Mouse (Mus musculus): ENCODE measurements around the gene Kpna6. TPM values are rescaled to one million over a fixed set of nuclear protein-coding genes. Genes with fewer than 3 reads are reported as not detected.

Gene Kpna6
- polyA plus RNA-seq, 1 experiment: 6.8 TPM

DNA sequence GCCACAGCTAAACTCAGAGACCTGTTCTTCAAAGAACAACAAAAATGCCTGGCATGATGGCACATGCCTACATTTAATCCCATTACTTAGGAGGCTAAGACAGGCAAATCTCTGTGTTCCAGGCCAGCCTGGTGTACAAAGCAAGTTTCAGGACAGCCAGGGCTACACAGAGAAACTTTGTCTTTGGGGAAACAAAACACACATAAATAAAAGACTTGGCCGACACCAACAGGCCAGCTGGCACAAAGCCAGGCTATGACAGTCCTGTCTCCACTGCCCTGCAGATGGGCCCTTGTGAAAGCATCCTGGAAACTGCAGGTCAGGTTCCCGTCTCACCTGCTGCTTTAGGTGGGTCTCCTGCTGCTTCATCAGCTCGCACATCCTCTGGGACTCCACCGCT, 41.6 kb downstream of the Kpna6 start:
- H3K4me1 ChIP-seq: peaks cover 38% of the 10 kb centered on the region
- no peaks in the 10 kb centered on the region for H3K27me3 ChIP-seq (replicated peaks)
- H3K36me3 ChIP-seq (replicated peaks; ENCODE audit: low read length): peaks cover 97% of the 10 kb centered on the region
- H3K4me3 ChIP-seq (replicated peaks): no peak overlapping the region
- no peaks in the 10 kb centered on the region for H3K9me3 ChIP-seq
- TF ChIP-seq FLI1 (IDR thresholded peaks at IDR 0.05; ENCODE audit: low read length) (no peak), GATA1 (IDR thresholded peaks at IDR 0.05; ENCODE audit: borderline replicate concordance, low read length) (no peak)

DNA sequence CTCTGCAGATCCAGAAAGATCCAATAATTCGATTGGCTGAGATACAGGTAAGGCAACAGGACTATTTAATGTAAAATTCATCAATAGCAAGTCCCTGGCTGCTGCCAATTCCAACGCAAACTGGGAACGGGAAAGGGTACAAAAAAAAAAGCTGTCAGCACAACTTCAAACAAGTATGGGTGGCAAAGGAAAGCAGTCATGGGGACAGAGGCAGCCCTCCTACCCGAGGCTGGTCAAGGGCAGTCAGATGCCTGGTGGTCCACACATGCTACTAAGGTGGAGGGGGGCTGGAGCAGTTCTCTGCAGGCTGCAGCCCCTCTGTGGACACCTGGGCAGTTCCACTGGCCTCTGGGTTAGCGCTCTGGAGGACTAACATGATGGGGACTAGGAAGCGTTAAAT, 46.5 kb downstream of the Kpna6 start:
- peaks cover 67% of the 10 kb centered on the region for H3K36me3 ChIP-seq (replicated peaks; ENCODE audit: low read length)
- no peak for TF ChIP-seq GATA1 (IDR thresholded peaks at IDR 0.05; ENCODE audit: borderline replicate concordance, low read length)
- TF ChIP-seq FLI1 (IDR thresholded peaks at IDR 0.05; ENCODE audit: low read length): no peak
- no peaks in the 10 kb centered on the region for H3K9me3 ChIP-seq
- no peaks in the 10 kb centered on the region for H3K27me3 ChIP-seq (replicated peaks)
- peaks cover 51% of the 10 kb centered on the region for H3K4me1 ChIP-seq
- no peak overlapping the region for H3K4me3 ChIP-seq (replicated peaks)

DNA sequence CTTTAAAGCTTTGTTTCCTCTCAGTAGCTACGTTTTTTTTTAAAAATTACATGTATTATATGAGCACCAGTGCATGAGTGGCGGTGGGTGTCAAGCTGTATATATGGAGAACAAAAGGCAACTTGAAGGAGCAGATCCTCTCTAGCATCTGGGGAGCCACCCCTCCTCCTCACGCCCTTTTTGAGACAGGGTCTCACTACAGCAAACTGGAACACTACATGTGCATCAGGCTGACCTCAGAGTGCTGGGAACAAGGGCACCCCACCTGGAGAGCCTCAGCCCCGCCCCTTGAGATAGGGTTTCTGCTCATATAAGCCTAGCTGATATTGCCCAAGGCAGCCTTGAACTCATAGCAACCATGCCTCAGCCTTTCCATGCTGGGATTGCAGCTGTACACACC, 47.1 kb downstream of the Kpna6 start:
- Histone ChIP-seq H3K9me3 (no peaks in the 10 kb centered on the region), H3K4me1 (peaks cover 56% of the 10 kb centered on the region), H3K4me3 (replicated peaks) (peak overlapping the region; percentile 29), H3K36me3 (replicated peaks; ENCODE audit: low read length) (peaks cover 67% of the 10 kb centered on the region), H3K27me3 (replicated peaks) (no peaks in the 10 kb centered on the region)
- TF ChIP-seq FLI1 (IDR thresholded peaks at IDR 0.05; ENCODE audit: low read length) (no peak), GATA1 (IDR thresholded peaks at IDR 0.05; ENCODE audit: borderline replicate concordance, low read length) (no peak)

DNA sequence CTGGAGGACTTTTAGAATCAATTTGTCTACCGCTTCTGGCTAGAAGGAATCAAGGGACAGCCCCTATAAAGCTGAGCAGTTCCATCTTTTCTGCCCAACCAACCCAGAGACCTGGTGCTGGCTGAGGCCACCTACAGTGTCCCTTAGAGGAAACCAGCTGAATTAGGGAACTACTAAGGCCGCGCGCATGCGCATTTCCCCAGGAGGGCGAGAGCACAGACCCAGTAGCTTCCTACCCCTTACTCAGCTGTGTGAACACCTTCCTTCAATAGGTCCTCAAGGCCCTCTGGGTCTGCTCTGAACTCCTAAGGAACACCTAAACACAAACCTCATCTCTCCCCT, 47.6 kb downstream of the Kpna6 start:
- Histone ChIP-seq H3K27me3 (replicated peaks) (no peaks in the 10 kb centered on the region), H3K4me1 (peaks cover 60% of the 10 kb centered on the region), H3K36me3 (replicated peaks; ENCODE audit: low read length) (peaks cover 67% of the 10 kb centered on the region), H3K9me3 (no peaks in the 10 kb centered on the region), H3K4me3 (replicated peaks) (peak overlapping the region; percentile 93)
- TF ChIP-seq GATA1 (IDR thresholded peaks at IDR 0.05; ENCODE audit: borderline replicate concordance, low read length) (no peak), FLI1 (IDR thresholded peaks at IDR 0.05; ENCODE audit: low read length) (no peak)

DNA sequence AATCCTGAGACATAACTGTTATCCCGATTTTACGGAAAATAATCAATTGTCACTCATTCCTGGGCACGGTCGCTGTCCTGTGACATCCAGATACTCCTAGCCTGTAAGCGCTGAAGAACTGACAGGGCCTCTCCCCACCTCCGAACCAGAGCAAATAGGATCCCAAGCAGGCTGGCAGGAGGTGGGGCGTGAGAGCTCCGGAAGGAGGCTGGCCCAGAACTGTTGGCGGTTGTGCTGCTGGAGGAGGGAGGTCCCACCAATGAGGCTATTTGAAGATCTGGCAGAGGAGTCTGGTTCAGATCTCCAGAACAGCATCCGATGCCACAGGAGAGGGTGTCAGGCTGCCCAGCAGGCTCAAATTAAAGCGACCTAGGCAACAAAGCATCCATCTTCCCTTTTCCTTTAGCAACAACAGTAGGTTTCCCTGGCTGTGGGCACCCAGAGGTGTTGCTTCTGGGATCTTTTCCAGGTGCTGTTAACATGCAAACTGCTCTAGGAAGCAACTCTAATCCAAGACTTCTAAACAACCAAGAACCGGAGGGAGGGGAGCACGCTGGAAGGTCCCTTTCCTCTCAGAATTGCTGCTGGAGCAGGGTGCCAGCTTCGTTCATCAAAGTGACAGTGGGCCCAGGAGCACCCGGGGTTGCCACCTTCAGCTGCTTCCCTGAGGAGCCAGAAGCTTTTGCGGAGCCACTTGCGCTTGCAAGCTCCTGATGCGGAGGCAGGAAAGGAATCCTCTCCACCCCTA, 48.1 kb downstream of the Kpna6 start:
- H3K4me3 ChIP-seq (replicated peaks): peak overlapping the region; percentile 93
- H3K4me1 ChIP-seq: peaks cover 63% of the 10 kb centered on the region
- no peaks in the 10 kb centered on the region for H3K27me3 ChIP-seq (replicated peaks)
- TF ChIP-seq FLI1 (IDR thresholded peaks at IDR 0.05; ENCODE audit: low read length) (no peak), GATA1 (IDR thresholded peaks at IDR 0.05; ENCODE audit: borderline replicate concordance, low read length) (no peak)
- peaks cover 62% of the 10 kb centered on the region for H3K36me3 ChIP-seq (replicated peaks; ENCODE audit: low read length)
- no peaks in the 10 kb centered on the region for H3K9me3 ChIP-seq

DNA sequence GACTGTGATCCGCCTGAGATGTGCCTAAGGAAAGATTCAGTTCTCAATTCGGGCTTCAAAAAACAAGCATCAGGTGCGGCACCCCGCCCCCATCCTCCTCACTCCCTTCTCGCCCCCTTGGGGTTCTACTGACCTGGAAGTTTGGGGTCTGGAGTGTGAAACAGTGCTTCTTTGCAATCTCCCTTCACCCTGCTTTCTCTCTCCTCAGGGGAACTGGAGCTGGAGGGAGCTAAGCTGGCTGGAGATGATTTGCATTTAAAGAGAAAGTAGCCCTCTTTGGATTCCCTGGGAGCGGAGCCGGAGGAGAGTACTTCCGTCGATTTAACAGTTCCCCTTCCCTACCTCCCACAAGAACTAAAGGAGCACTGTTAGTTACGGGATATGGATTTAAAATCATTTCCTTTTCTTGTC, 48.9 kb downstream of the Kpna6 start, which contains the start of gene Ccdc28b:
Gene Ccdc28b, minus strand, starts transcription at position 267 of the 411 bp plus-strand sequence.
- Histone ChIP-seq H3K36me3 (replicated peaks; ENCODE audit: low read length) (peaks cover 54% of the 10 kb centered on the region), H3K4me1 (peaks cover 67% of the 10 kb centered on the region), H3K4me3 (replicated peaks) (peak within 1 kb of the TSS; percentile 93), H3K9me3 (no peaks in the 10 kb centered on the region), H3K27me3 (replicated peaks) (no peaks in the 10 kb centered on the region)
- TF ChIP-seq FLI1 (IDR thresholded peaks at IDR 0.05; ENCODE audit: low read length): no peak
- TF ChIP-seq GATA1 (IDR thresholded peaks at IDR 0.05; ENCODE audit: borderline replicate concordance, low read length): no peak

DNA sequence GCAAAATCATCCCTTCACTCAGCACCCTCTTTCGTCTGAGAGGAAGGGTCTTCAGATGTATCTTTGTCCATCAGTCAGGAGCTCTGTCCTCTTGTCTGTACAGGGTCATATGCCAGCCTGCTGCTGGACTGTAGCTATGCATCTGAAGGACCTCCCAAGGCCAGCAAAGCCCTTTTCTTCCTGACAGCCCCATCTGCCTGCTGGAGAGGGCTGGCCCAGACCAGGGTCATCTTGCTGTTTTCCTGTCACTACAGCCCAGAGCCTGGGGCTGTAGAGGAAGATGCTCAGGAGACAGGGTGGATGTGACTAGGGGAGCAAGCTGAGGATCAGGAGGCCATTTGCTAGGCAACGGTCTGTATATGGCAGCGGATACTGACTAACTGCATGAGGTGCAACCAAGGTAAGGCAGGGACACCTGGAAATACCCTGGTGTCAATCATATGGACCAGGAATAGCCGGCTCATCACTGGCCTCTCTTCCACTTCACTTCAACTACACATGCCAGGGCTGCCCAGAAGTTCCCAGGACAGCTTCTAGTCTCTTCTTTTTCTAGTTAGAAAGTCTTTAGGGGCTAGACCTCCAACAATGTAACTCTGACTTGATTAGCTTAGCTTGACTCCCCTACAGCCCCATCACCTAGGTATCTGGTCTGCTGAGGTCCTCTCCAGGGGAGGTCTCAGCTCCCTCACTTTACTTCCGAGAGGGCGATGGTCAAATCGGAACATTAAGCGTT, 49.6 kb downstream of the Kpna6 start:
- Histone ChIP-seq H3K9me3 (no peaks in the 10 kb centered on the region), H3K4me1 (peaks cover 71% of the 10 kb centered on the region), H3K27me3 (replicated peaks) (no peaks in the 10 kb centered on the region)

DNA sequence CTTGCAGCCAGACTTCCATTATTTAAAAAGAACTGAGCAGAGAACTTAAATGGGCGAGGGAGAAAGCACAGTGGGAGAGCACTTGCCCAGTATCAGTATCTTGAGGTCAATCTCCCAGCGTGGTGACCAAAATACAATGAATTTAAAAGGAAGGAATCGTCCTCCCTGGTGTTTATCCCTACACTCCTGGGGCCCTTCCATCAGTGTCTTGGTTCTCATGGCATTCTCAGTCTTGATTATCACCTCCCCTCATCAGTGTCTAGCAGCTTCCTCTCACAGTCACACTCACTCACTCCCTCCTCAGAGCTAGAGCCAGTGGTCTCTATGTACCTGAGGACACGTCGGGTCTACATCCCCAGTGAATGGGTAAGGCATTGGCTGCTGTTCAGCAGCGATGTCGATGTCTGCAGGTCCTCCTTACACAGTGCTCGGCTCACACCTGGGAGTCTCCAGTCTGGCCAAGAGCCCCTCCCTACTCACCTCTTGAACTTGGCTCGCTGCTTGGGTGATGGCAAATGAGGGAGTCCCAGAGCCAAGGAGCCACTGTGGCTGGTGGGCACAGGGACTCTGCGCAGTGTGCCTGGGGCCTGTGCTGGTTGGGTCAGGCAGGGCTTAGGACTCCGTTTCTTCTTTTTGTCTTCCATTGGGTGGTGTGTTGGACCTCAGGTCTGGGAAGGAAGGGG, 50.3 kb downstream of the Kpna6 start:
- peak overlapping the region; percentile 93 for H3K4me3 ChIP-seq (replicated peaks)
- H3K27me3 ChIP-seq (replicated peaks): no peaks in the 10 kb centered on the region
- peaks cover 44% of the 10 kb centered on the region for H3K36me3 ChIP-seq (replicated peaks; ENCODE audit: low read length)
- TF ChIP-seq GATA1 (IDR thresholded peaks at IDR 0.05; ENCODE audit: borderline replicate concordance, low read length): no peak
- TF ChIP-seq FLI1 (IDR thresholded peaks at IDR 0.05; ENCODE audit: low read length): no peak
- no peaks in the 10 kb centered on the region for H3K9me3 ChIP-seq
- H3K4me1 ChIP-seq: peaks cover 78% of the 10 kb centered on the region

More for the DNA sequence above, 49.6 kb downstream of the Kpna6 start:
- Histone ChIP-seq H3K4me3 (replicated peaks) (peak overlapping the region; percentile 93), H3K36me3 (replicated peaks; ENCODE audit: low read length) (peaks cover 47% of the 10 kb centered on the region)
- TF ChIP-seq GATA1 (IDR thresholded peaks at IDR 0.05; ENCODE audit: borderline replicate concordance, low read length) (no peak), FLI1 (IDR thresholded peaks at IDR 0.05; ENCODE audit: low read length) (no peak)

DNA sequence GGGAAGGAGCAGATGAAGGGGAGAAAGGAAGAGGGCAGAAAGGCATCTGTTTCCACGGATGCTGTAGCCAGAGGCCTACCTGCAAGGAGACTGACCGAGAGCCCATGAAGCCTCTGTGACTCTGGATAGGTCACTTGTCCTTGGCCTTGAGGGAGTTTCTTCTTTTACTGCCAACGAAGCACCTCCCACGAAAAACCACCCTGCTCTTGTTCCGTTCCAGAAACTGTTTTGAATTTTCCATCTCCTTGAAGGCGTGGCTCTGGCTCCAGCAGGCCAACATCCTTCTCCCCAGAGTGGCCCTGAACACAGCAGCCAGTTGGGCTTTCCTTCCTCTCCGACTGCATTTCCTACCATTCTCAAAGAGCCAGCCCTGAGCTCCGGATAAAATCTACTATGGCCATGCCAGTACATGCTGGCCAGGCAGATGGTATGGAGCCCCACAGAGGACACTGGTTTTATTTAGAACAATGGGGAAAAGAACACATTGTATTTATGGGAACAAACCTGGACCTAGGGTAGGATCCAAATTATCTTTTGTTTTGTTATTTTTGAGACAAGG, 51.2 kb downstream of the Kpna6 start:
- Histone ChIP-seq H3K4me3 (replicated peaks) (no peak overlapping the region), H3K4me1 (peaks cover 78% of the 10 kb centered on the region), H3K27me3 (replicated peaks) (no peaks in the 10 kb centered on the region), H3K9me3 (no peaks in the 10 kb centered on the region), H3K36me3 (replicated peaks; ENCODE audit: low read length) (peaks cover 44% of the 10 kb centered on the region)
- TF ChIP-seq FLI1 (IDR thresholded peaks at IDR 0.05; ENCODE audit: low read length): no peak
- no peak for TF ChIP-seq GATA1 (IDR thresholded peaks at IDR 0.05; ENCODE audit: borderline replicate concordance, low read length)

Measured in megakaryocyte, embryonic 14.5 days (primary cell).